Mouse (Mus musculus) kidney, adult 2 months (tissue): ENCODE data around the gene Antxr1. TPM values are rescaled to one million over a fixed set of nuclear protein-coding genes. Genes with fewer than 3 reads are reported as not detected.

Experiments
- DNase-seq: peaks from one replicate; pipeline ENCODE4 v3.0.0; 2021
- H3K27ac ChIP-seq: fragments of 200-500 bp; 2 replicates; pipeline ENCODE4 v1.5.1; 2012; ENCODE audit warnings: low read depth, low read length, control low read depth, inconsistent platforms; ENCODE audit not compliant: insufficient read depth
- H3K27me3 ChIP-seq: fragments of 200-500 bp; replicated peaks from 2 replicates; pipeline ENCODE4 v1.6.1; 2012; ENCODE audit warnings: mild to moderate bottlenecking, moderate library complexity, low read length, inconsistent platforms; ENCODE audit not compliant: control insufficient read depth, insufficient read depth
- H3K36me3 ChIP-seq: fragments of 200-500 bp; 2 replicates; pipeline ENCODE4 v1.6.1; 2012; ENCODE audit warnings: mild to moderate bottlenecking, moderate library complexity, low read length, inconsistent platforms; ENCODE audit not compliant: control insufficient read depth, insufficient read depth
- H3K4me1 ChIP-seq: fragments of 200-500 bp; 2 replicates; pipeline ENCODE4 v1.6.1; 2011; ENCODE audit warnings: low read length; ENCODE audit not compliant: control insufficient read depth, insufficient read depth
- H3K4me3 ChIP-seq: fragments of 200-500 bp; 2 replicates; pipeline ENCODE4 v1.5.1; 2011; ENCODE audit warnings: mild to moderate bottlenecking, low read depth, low read length, control low read depth; ENCODE audit not compliant: insufficient read depth
- CTCF ChIP-seq: fragments of 200-500 bp; conservative IDR thresholded peaks from 2 replicates; pipeline ENCODE4 v1.5.1; 2011; ENCODE audit warnings: low read depth, mild to moderate bottlenecking, control low read depth, low read length, moderate library complexity, mixed read lengths; ENCODE audit not compliant: insufficient read depth, insufficient read length
- POLR2A ChIP-seq: fragments of 200-500 bp; IDR thresholded peaks from one replicate; pipeline ENCODE4 v1.6.1; 2011; ENCODE audit warnings: low read depth, low read length, control low read depth
- WGBS: fragments of 180-500 bp; shearing (Covaris S2); methylation state at CpG from one replicate; pipeline ENCODE4 v1.1.7; 2018; 5-methylcytosine and 5-hydroxymethylcytosine counted together
- polyA plus RNA-seq: library from polyadenylated mRNA; depleted of rRNA; stranded (reverse); fragments of >200 nt; gene quantifications from 2 replicates; pipeline ENCODE4 v1.2.3, GENCODE M21; 2012; rRNA removed

Gene Antxr1
- polyA plus RNA-seq, 1 experiment, result 2.0 TPM

DNA sequence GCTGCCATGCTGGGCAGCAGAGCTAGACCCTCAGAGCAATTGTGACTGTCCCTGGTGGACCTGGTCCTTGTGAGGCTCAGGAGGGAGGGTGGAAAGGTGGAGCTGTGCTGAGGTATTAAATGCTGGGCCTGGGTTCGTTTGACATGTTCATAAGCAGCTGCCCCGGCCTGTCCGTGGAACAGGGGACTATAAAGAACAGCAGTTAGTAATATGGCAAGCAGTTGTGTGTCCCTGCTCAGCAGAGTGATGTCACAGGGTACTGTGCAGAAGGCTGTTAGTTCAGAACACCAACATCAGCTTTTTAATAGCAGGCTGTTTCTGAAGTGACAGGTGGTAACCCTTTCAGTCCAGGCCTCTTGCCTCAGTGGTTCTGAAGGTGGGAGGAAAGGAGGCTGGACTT is 244.7 kb downstream of the Antxr1 start:
- H3K27ac ChIP-seq, result no peak overlapping the region
- H3K36me3 ChIP-seq, result peaks cover 1% of the 10 kb centered on the region; the same call in 1 of the 2 replicates
- TF ChIP-seq POLR2A, result no peak
- no peak for TF ChIP-seq CTCF
- H3K27me3 ChIP-seq, result no peaks in the 10 kb centered on the region
- no peak overlapping the region for H3K4me3 ChIP-seq
- no peaks in the 10 kb centered on the region for H3K4me1 ChIP-seq
- DNase-seq, result no peak
- 77% methylated on average over 3 of the region's 3 CpGs for WGBS

DNA sequence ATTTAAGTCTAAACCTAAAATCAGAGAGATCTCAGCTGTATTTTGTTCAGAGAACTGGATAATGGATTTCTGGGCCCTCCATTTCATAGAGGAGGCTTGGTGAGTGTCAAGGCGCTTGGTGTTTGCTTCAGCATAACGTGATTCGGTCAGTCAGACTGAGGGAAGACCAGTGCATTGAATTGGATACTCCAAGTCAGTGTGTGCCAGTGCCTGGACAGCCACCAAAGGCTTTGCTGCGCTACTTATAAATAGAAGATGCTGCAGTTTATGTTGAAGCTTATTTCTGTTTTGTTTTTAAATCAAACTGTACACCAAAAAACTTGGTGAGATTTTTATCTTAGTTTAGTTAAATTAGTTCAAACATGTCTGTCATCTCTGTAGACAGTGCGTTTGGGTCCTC is 247.3 kb downstream of the Antxr1 start:
- H3K36me3 ChIP-seq, result peaks cover 1% of the 10 kb centered on the region; the same call in 1 of the 2 replicates
- 93% methylated on average over 5 of the region's 5 CpGs for WGBS
- H3K27me3 ChIP-seq, result no peaks in the 10 kb centered on the region

DNA sequence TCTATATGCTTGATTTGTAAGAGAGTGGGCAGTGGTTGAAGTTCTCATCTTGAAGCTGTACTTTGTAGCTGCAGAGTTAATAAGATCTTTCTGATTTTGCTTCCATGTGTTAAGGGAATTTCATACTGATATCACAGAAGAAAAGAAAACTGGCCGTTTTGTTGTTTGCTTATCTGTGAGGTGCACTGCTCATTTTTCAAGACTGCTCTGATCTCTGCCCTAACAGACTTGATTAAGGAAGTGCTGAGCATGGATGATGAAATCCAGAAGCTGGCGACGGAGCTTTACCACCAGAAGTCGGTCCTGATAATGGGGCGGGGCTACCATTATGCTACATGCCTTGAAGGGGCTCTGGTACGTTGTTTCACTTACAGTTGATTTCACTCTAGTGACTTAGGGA is 250.6 kb downstream of the Antxr1 start:
- Histone ChIP-seq H3K4me3 (no peak overlapping the region), H3K36me3 (peaks cover 1% of the 10 kb centered on the region; the same call in 1 of the 2 replicates), H3K27me3 (no peaks in the 10 kb centered on the region), H3K27ac (no peak overlapping the region), H3K4me1 (no peaks in the 10 kb centered on the region)
- WGBS, result 83% methylated on average over 6 of the region's 6 CpGs
- TF ChIP-seq CTCF (no peak), POLR2A (no peak)
- no peak for DNase-seq

More for the DNA sequence above, 247.3 kb downstream of the Antxr1 start:
- no peaks in the 10 kb centered on the region for H3K4me1 ChIP-seq
- TF ChIP-seq POLR2A (no peak), CTCF (no peak)
- no peak overlapping the region for H3K4me3 ChIP-seq
- no peak overlapping the region for H3K27ac ChIP-seq
- no peak for DNase-seq

Other genes starting within 250 kb of the Antxr1 start
- 0.09 TPM in 1 of 2 replicates, not detected in the other for gene D6Ertd527e, start 231.1 kb downstream of the Antxr1 start, polyA plus RNA-seq
- gene Gkn1, start 15.1 kb upstream of the Antxr1 start, polyA plus RNA-seq, result 0.10 and 0.48 TPM in 2 replicates
- gene Gkn2, start 37.5 kb upstream of the Antxr1 start, polyA plus RNA-seq, result not detected in 2 replicates
- 0.58 and 1.5 TPM in 2 replicates for gene Gkn3, start 53.1 kb upstream of the Antxr1 start, polyA plus RNA-seq
- gene Bmp10, start 93.2 kb upstream of the Antxr1 start, polyA plus RNA-seq, result not detected in 2 replicates
- gene Arhgap25, start 197.4 kb upstream of the Antxr1 start, polyA plus RNA-seq, result 0.68 and 1.5 TPM in 2 replicates